Mouse (Mus musculus) G1E (cell line): ENCODE results near the gene Megf8.

Source experiments
- CTCF ChIP-seq: IDR thresholded peaks from 2 replicates; pipeline ENCODE4 v1.5.1; 2012; ENCODE audit warnings: low read depth, low read length, inconsistent platforms, mixed read lengths
- GATA1 ChIP-seq: IDR thresholded peaks from 2 replicates; pipeline ENCODE4 v1.6.1; 2012; ENCODE audit warnings: borderline replicate concordance, low read length, inconsistent platforms, mixed read lengths

GRCm38 (mm10) chr7:25292107-25292506 is 24.9 kb upstream of the Megf8 start:
- TF ChIP-seq GATA1 (no peak), CTCF (no peak)
